Mouse (Mus musculus): ENCODE results near the gene Eml4.
A peak's percentile ranks its signal among the peaks of the same experiment; 100 is the strongest.

DNA sequence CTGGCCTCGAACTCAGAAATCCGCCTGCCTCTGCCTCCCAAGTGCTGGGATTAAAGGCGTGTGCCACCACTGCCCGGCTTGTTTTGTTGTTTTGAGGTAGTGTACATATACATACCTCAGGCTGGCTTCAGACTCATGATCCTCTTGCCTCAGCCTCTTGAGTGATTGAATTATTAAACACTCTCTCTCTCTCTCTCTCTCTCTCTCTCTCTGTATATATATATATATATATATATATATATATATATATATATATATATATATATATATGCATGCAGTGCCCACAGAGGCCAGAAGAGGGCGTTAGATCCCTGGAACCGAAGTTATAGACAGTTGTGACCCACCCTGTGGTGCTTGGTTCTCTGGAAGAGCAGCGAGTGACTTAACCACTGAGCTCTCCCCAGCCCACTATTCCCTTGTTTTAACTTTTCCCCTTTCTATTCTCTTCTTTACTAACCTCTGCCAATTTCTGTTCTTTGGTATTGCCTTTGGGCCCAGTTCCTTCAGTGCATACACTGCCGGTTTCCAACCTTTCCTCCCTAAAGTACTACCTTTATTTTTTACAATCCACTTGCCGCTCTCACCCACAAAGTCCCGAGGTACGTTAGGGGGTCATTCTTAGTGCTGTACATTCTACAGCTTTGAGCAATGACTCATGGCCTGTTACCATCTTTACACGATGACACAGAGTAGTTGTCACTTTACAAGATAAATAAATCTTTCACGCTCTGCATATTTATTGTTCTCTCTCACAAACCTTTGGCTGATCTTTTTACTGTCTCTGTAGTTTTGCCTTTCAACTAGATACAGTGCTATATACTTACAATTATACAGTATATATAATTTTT lies 13.5 kb upstream of the Eml4 start:
- TF ChIP-seq CTCF (IDR thresholded peaks at IDR 0.05; ENCODE audit: control insufficient read depth, insufficient read depth, insufficient replicate concordance, low read depth, low read length) (peak; percentile 24; the same call in 1 of the 2 replicates), POLR2A (IDR thresholded peaks at IDR 0.05; ENCODE audit: control insufficient read depth, low read depth, low read length) (no peak)

All from testis, adult 2 months (tissue).